ENCODE assay signal across 7 mouse cellular contexts in genomic region chr1:190172311-190172978, GRCm38 (mm10). TPM values are rescaled to one million over a fixed set of nuclear protein-coding genes. Genes with fewer than 3 reads are reported as not detected.
DNase-seq lines count a peak whose midpoint lies in the region; ATAC-seq and TF ChIP-seq lines count a peak whose summit lies in the region.

No protein-coding gene starts in this region.

- TF ChIP-seq CTCF in layer of hippocampus, adult 2 months (conservative IDR thresholded peaks at IDR 0.05) = no peak

- WGBS in forebrain, embryonic 14.5 days = 3% methylated on average over 32 of the region's 32 CpGs
- 3% methylated on average over 32 of the region's 32 CpGs for WGBS in limb, embryonic 14.5 days
- WGBS in stomach, embryonic 15.5 days = 1% methylated on average over 32 of the region's 32 CpGs

- no peaks in the 10 kb centered on the region for H3K36me3 ChIP-seq in forebrain, embryonic 14.5 days (ENCODE audit: control insufficient read depth, insufficient read depth, low read length)
- H3K36me3 ChIP-seq in limb, embryonic 14.5 days (ENCODE audit: control insufficient read depth, insufficient read depth, low read length) = no peaks in the 10 kb centered on the region
- H3K36me3 ChIP-seq in stomach, embryonic 15.5 days = no peaks in the 10 kb centered on the region

- H3K4me1 ChIP-seq in forebrain, embryonic 14.5 days (ENCODE audit: control insufficient read depth, insufficient read depth, low read length) = peaks cover 14% of the 10 kb centered on the region
- peaks cover 20% of the 10 kb centered on the region for H3K4me1 ChIP-seq in limb, embryonic 14.5 days (ENCODE audit: control insufficient read depth, insufficient read depth, low read length)
- peaks cover 28% of the 10 kb centered on the region for H3K4me1 ChIP-seq in stomach, embryonic 15.5 days

- H3K27ac ChIP-seq in layer of hippocampus, adult 2 months = peak overlapping the region; percentile 91
- H3K27ac ChIP-seq in forebrain, embryonic 14.5 days (ENCODE audit: low read depth, low read length) = no peak overlapping the region
- no peak overlapping the region for H3K27ac ChIP-seq in limb, embryonic 14.5 days (replicated peaks; ENCODE audit: low read depth, low read length)
- H3K27ac ChIP-seq in stomach, embryonic 15.5 days = no peak overlapping the region

- peak overlapping the region; percentile 44 for H3K4me3 ChIP-seq in layer of hippocampus, adult 2 months
- peak overlapping the region; percentile 9; the same call in 1 of the 2 replicates for H3K4me3 ChIP-seq in forebrain, embryonic 14.5 days (ENCODE audit: low read depth, low read length)
- peak overlapping the region; percentile 19 for H3K4me3 ChIP-seq in limb, embryonic 14.5 days (replicated peaks; ENCODE audit: low read length)
- 0 out of 2 replicates have a peak overlapping the region, but pooled peaks have one; percentile 17 for H3K4me3 ChIP-seq in stomach, embryonic 15.5 days (replicated peaks)

- DNase-seq in layer of hippocampus, adult 2 months (ENCODE audit: low spot score in 2 of 2) = no peak
- no peak for DNase-seq in layer of hippocampus, adult 9-10 months (ENCODE audit: low spot score)
- no peak for DNase-seq in forebrain, embryonic 14.5 days (ENCODE audit: low spot score)
- no peak for DNase-seq in limb, embryonic 14.5 days (ENCODE audit: low spot score)
- DNase-seq in lung, postnatal 14 days = no peak

- H3K27me3 ChIP-seq in forebrain, embryonic 14.5 days (replicated peaks; ENCODE audit: control insufficient read depth, insufficient read depth, low read length) = peaks cover 43% of the 10 kb centered on the region
- peaks cover 86% of the 10 kb centered on the region for H3K27me3 ChIP-seq in limb, embryonic 14.5 days (ENCODE audit: control insufficient read depth, insufficient read depth, low read length)
- H3K27me3 ChIP-seq in stomach, embryonic 15.5 days (replicated peaks) = peaks cover 58% of the 10 kb centered on the region

- ATAC-seq in forebrain, embryonic 14.5 days = no peak
- no peak for ATAC-seq in limb, embryonic 14.5 days (ENCODE audit: low FRiP score, low read depth)
- ATAC-seq in stomach, embryonic 15.5 days (ENCODE audit: insufficient read depth, low FRiP score, low read depth) = no peak
- ATAC-seq in erythroid progenitor cell, adult 5-6 weeks (replicated peaks; ENCODE audit: low FRiP score, poor library complexity, severe bottlenecking) = no peak

- H3K9me3 ChIP-seq in forebrain, embryonic 14.5 days (replicated peaks; ENCODE audit: control insufficient read depth, low read length) = no peaks in the 10 kb centered on the region
- H3K9me3 ChIP-seq in limb, embryonic 14.5 days (ENCODE audit: control insufficient read depth, low read length) = no peaks in the 10 kb centered on the region
- H3K9me3 ChIP-seq in stomach, embryonic 15.5 days = no peaks in the 10 kb centered on the region

- no peak overlapping the region; the same call in 1 of the 2 replicates for H3K9ac ChIP-seq in forebrain, embryonic 14.5 days (ENCODE audit: low read length)
- H3K9ac ChIP-seq in limb, embryonic 14.5 days (ENCODE audit: low read depth, low read length, severe bottlenecking) = no peak overlapping the region; the same call in 1 of the 2 replicates
- no peak overlapping the region for H3K9ac ChIP-seq in stomach, embryonic 15.5 days

- TF ChIP-seq POLR2A in limb, embryonic 14.5 days (IDR thresholded peaks at IDR 0.05; ENCODE audit: borderline replicate concordance, extremely low read depth, insufficient read depth, insufficient read length) = no peak

- H3K4me2 ChIP-seq in forebrain, embryonic 14.5 days (ENCODE audit: low read length) = peak overlapping the region; percentile 29
- peak overlapping the region; percentile 17; the same call in 1 of the 2 replicates for H3K4me2 ChIP-seq in limb, embryonic 14.5 days (replicated peaks; ENCODE audit: low read depth, low read length, severe bottlenecking)
- peak overlapping the region; percentile 42 for H3K4me2 ChIP-seq in stomach, embryonic 15.5 days

RNA-seq across cellular contexts. Expression of gene Prox1, which starts 1.9 kb away (rescaled TPM):
- 100 to 1,000 TPM; 102 to 112 TPM for total RNA-seq in layer of hippocampus, adult 2 months (2021)
- 10.2 and 12.8 TPM in 2 replicates for polyA plus RNA-seq in forebrain, embryonic 14.5 days (2014; fragmentation: Nextera tagmentation; extraction: Ambion mirVana)
- polyA plus RNA-seq in limb, embryonic 14.5 days (2012; rRNA removed) = 2.6 and 2.9 TPM in 2 replicates
- polyA plus RNA-seq in limb, embryonic 14.5 days (2014; fragmentation: Nextera tagmentation; extraction: Ambion mirVana) = 2.7 and 3.1 TPM in 2 replicates
- 3.0 and 3.9 TPM in 2 replicates for polyA plus RNA-seq in stomach, embryonic 15.5 days (2015; fragmentation: Nextera tagmentation; extraction: Ambion mirVana)
- not detected in 2 replicates for total RNA-seq in erythroid progenitor cell, adult 5-6 weeks (2015; ENCODE audit: low replicate concordance)
- total RNA-seq in erythroid progenitor cell, adult 5-6 weeks (2017; ENCODE audit: low replicate concordance) = not detected in 2 replicates
